Mouse (Mus musculus) neural tube, embryonic 12.5 days (tissue): ENCODE results near the gene Pnpla2. TPM values are rescaled to one million over a fixed set of nuclear protein-coding genes. Genes with fewer than 3 reads are reported as not detected.

Experiments
- ATAC-seq: fragments of 200-750 bp; cut with Nextera tagmentation; 2 replicates; pipeline ENCODE4 v1.8.0; 2017; ENCODE audit warnings: low read depth, mild to moderate bottlenecking, moderate TSS enrichment, moderate library complexity; ENCODE audit not compliant: low FRiP score
- H3K27ac ChIP-seq: fragments of 300-500 bp; sonication (generic); 2 replicates; pipeline ENCODE4 v1.5.1; 2016
- H3K27me3 ChIP-seq: fragments of 300-500 bp; sonication (generic); replicated peaks from 2 replicates; pipeline ENCODE4 v1.6.1; 2016; ENCODE audit warnings: mild to moderate bottlenecking
- H3K36me3 ChIP-seq: fragments of 300-500 bp; sonication (generic); 2 replicates; pipeline ENCODE4 v1.6.1; 2016; ENCODE audit warnings: mild to moderate bottlenecking
- H3K4me1 ChIP-seq: fragments of 300-500 bp; sonication (generic); 2 replicates; pipeline ENCODE4 v1.6.1; 2016
- H3K4me2 ChIP-seq: fragments of 300-500 bp; sonication (generic); replicated peaks from 2 replicates; pipeline ENCODE4 v1.6.1; 2016; ENCODE audit warnings: mild to moderate bottlenecking
- H3K4me3 ChIP-seq: fragments of 300-500 bp; sonication (generic); 2 replicates; pipeline ENCODE4 v1.5.1; 2016
- H3K9ac ChIP-seq: fragments of 300-500 bp; sonication (generic); 2 replicates; pipeline ENCODE4 v1.6.1; 2016; ENCODE audit warnings: mild to moderate bottlenecking
- H3K9me3 ChIP-seq: fragments of 300-500 bp; sonication (generic); 2 replicates; pipeline ENCODE4 v1.6.1; 2016; ENCODE audit warnings: mild to moderate bottlenecking
- WGBS: fragments of 180-500 bp; shearing (Covaris S2); methylation state at CpG from one replicate; pipeline ENCODE4 v1.1.7; 2016; 5-methylcytosine and 5-hydroxymethylcytosine counted together
- polyA plus RNA-seq: library from polyadenylated mRNA; unstranded; fragments of >200 nt; fragmentation: Nextera tagmentation; extraction: Ambion mirVana; gene quantifications from 2 replicates; pipeline ENCODE4 v1.2.1, GENCODE M21; 2016

Gene Pnpla2
- polyA plus RNA-seq, 1 experiment from 2014 or later: 15.8 TPM

DNA sequence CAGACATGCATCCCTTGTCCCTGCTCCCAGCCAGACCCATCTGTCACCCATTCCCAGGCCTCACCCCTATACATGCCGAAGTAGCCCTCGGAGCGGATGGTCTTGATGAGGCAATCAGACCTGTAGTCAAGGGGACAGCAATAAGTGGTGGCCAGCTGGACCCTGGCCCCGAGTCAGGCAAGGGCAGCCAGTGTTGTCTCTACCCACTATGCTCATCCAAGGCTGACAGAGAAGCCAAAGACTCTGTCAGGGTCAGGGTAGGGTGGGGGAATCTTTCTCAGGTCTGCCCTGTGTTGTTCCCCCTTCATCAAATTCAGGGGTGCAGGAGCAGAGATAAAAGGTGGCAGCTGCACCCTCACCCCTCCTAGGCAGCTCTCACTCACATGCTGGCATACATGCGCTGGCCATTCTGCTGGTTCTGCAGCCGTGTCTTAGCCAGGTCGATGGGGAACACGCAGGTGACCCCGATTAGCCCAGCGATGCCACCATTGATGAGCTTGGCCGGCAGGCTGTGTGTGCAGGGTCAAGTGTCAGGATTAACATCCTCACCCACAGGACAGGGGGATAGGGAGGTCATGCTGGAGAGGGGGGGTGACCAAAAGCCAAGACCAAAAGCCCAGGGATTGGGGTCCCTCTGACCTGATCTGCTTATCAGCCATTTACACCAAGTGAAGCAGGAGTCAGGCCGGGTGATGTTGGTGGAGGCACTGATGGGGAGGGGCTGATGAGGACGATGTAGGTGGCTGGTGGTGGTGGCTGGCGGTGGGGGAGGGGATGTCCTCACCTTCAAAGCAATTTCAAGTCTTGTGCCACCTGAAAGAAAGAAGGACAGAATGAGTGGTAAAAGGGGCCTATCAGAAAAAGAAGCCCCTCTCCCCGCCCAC, 21.2 kb upstream of the Pnpla2 start:
- no peak for ATAC-seq
- WGBS: 75% methylated on average over 15 of the region's 15 CpGs
- no peak overlapping the region for H3K27ac ChIP-seq
- H3K27me3 ChIP-seq: no peaks in the 10 kb centered on the region
- H3K4me1 ChIP-seq: peaks cover 62% of the 10 kb centered on the region
- peaks cover 41% of the 10 kb centered on the region for H3K36me3 ChIP-seq
- H3K9me3 ChIP-seq: no peaks in the 10 kb centered on the region
- H3K4me2 ChIP-seq: peak overlapping the region; percentile 87
- peak overlapping the region; percentile 72 for H3K9ac ChIP-seq
- H3K4me3 ChIP-seq: peak overlapping the region; percentile 49

DNA sequence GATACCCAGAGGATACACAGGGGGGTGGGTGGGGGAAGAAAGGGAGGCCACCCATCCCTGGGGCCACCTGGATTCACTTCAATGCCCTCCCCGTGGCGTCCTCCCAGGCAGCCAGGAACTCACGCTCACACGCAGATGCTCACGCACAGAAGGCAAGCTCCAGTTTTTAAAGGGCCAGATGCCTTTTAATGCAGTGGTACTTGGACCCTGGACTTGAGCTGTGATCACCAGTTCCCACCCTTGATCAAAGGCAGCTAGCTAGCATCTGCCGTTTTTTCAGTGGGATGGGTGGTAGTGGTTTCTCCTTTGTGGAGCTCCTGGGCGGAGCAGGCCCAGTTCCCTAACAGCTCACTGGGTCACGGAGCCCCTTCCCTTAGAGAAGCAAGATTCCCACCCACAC, 20.5 kb upstream of the Pnpla2 start:
- H3K4me1 ChIP-seq: peaks cover 55% of the 10 kb centered on the region
- peak overlapping the region; percentile 49 for H3K4me3 ChIP-seq
- peak overlapping the region; percentile 72 for H3K9ac ChIP-seq
- no peaks in the 10 kb centered on the region for H3K27me3 ChIP-seq
- WGBS: 11% methylated on average over 8 of the region's 8 CpGs
- 0 out of 2 replicates have a peak, but pooled peaks have one; percentile 8 for ATAC-seq
- H3K9me3 ChIP-seq: no peaks in the 10 kb centered on the region
- H3K36me3 ChIP-seq: peaks cover 48% of the 10 kb centered on the region
- H3K27ac ChIP-seq: peak overlapping the region; percentile 57; the same call in 1 of the 2 replicates
- peak overlapping the region; percentile 87 for H3K4me2 ChIP-seq

DNA sequence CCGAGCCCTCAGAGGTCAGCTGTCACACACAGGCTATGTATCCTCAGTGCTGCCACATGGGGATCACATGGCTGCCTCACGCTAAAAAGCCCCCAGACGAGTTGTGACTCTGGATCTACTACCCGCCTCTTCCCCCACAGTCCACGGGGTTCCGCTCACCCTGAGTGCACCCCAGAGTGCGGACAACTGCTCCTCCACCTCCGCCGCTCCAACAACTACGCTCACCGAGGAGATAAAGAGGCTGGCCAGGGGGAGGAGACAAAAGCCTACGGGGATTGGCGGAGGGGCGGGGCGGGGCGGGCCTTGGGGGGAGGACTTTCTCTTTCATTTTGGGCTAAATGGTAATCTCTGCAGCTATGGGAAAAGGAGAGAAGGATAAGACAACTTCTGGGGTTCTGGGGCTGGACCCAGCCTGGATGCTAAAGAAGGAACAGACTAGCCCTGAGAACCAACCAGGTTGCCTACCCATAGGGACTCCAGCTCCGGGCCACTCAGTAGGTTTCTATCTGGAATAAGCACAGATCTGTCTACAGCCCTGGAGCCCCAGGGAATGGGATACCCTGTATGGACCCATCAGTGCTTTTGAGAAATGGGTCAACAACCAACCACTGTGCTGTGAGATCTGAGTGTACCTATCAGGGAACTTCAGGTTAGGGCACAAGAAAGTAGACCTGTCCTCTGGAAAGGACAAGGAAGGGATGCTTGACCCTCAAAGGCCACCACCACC, 19.7 kb upstream of the Pnpla2 start:
- WGBS: 4% methylated on average over 17 of the region's 17 CpGs
- peak overlapping the region; percentile 72 for H3K9ac ChIP-seq
- H3K27me3 ChIP-seq: no peaks in the 10 kb centered on the region
- ATAC-seq: 0 out of 2 replicates have a peak, but pooled peaks have one; percentile 13
- peak overlapping the region; percentile 49 for H3K4me3 ChIP-seq
- H3K27ac ChIP-seq: peak overlapping the region; percentile 57; the same call in 1 of the 2 replicates
- H3K36me3 ChIP-seq: peaks cover 54% of the 10 kb centered on the region
- H3K4me2 ChIP-seq: peak overlapping the region; percentile 87
- H3K4me1 ChIP-seq: peaks cover 47% of the 10 kb centered on the region
- H3K9me3 ChIP-seq: no peaks in the 10 kb centered on the region

DNA sequence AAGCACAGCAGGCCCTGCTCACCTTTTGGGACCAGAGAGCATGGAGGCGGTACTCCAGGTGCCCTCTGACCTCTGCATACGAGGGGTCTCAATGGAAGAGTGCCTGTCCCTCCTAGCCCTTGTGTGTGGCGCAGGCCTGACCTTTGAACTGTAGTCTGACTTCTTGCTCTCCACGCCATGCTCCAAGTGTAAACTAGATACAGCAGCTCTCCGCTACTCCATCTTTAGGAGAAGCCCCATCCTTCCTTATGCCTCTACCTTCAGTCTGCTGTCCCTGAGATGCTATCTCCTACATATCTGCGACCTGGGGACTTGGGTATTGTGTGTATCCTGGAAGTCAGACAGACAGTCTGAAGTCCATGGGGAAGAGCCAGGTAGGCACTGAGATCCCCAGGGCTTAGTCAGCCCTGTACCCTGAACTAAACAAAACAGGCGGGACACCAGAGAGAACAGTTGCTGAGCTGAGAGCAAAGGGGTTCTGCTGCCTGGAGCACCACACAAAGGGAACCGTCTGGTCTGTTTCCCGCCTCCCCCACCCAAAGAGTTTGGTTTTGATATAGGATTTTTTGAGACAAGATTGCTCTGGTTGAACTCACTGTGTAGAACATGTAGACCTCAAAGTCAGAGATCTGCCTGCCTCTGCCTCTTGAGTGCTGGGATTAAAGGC, 19.0 kb upstream of the Pnpla2 start:
- no peak overlapping the region for H3K27ac ChIP-seq
- no peak overlapping the region for H3K4me3 ChIP-seq
- no peak overlapping the region for H3K9ac ChIP-seq
- peaks cover 52% of the 10 kb centered on the region for H3K36me3 ChIP-seq
- no peaks in the 10 kb centered on the region for H3K9me3 ChIP-seq
- peaks cover 45% of the 10 kb centered on the region for H3K4me1 ChIP-seq
- peak overlapping the region; percentile 89 for H3K4me2 ChIP-seq
- H3K27me3 ChIP-seq: no peaks in the 10 kb centered on the region
- WGBS: 78% methylated on average over 9 of the region's 9 CpGs
- ATAC-seq: no peak

DNA sequence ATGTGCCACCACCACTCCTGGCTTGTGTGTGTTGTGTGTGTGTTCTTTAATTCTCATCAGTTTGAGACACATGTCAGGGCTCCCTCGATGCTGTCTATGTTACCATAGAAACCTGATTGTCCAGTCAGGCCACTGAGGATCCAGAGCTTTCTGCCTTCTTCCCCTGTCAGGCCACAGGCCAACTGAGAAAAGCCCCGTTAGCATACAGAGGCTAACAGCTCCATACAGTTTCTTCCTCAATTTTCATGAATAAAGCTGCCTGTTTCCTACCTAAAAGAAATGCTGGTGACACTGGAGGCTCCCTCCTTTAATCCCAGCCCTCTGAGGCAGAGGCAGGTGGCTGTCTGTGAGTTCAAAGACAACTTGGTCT, 18.5 kb upstream of the Pnpla2 start:
- no peaks in the 10 kb centered on the region for H3K9me3 ChIP-seq
- peak overlapping the region; percentile 76 for H3K9ac ChIP-seq
- WGBS: 62% methylated on average over 2 of the region's 2 CpGs
- H3K4me1 ChIP-seq: peaks cover 45% of the 10 kb centered on the region
- peak overlapping the region; percentile 89 for H3K4me2 ChIP-seq
- peaks cover 51% of the 10 kb centered on the region for H3K36me3 ChIP-seq
- ATAC-seq: no peak
- H3K27me3 ChIP-seq: no peaks in the 10 kb centered on the region
- H3K4me3 ChIP-seq: peak overlapping the region; percentile 56
- H3K27ac ChIP-seq: no peak overlapping the region

DNA sequence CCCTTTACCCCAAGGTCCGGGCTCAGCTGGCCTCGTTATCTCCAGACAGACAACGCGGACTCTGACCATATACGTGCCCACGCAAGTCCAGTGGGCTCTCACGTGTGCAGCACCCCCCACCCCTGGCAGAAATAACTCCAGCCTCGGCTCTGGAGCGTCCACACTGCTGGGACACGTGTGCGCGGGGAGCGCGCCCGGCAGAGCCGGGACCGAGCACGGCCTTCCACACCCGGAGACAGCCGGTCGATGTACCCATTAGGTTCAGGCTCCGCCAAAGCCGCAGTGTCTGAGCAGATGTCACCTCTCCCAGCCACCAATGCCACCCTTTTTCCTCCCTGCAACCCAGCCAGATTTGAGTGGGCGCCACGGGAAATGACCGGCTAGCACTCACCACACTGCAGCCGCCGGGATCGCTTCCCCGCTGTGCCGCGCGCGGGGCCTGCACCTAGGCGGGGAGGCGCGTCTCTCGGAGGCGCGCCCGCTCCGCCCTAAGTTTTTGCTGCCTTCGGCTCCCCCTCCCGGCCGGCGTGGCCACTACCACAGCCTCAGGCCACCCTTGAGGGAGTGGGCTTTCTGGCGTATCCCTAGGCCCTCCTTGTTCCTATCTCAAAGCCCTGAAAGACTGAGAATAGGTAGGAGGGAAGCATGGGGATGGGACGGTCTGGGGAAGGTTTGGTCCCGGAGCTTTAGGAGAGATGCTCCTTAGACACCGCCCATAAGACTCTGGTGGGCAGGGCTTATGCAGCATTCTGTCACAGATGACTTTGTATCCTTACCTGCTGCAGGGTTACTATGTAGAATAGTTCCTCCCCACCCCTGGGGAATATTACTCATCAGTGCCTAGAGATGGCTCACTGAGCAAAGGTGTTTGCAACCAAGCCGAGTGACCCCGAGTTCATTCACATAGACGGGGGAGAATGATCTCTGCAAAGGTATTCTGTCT, 17.5 kb upstream of the Pnpla2 start, which contains the start of gene Slc25a22:
Gene Slc25a22, minus strand, starts transcription at position 715 of the 943 bp plus-strand sequence.
- Histone ChIP-seq H3K27ac (0 out of 2 replicates have a peak within 1 kb of the TSS, but pooled peaks have one; percentile 6), H3K9ac (peak within 1 kb of the TSS; percentile 76), H3K9me3 (no peaks in the 10 kb centered on the region), H3K36me3 (peaks cover 42% of the 10 kb centered on the region), H3K4me2 (peak within 1 kb of the TSS; percentile 89), H3K4me3 (peak within 1 kb of the TSS; percentile 56), H3K4me1 (peaks cover 54% of the 10 kb centered on the region), H3K27me3 (no peaks in the 10 kb centered on the region)
- WGBS: 6% methylated on average over 53 of the region's 53 CpGs
- ATAC-seq: peak; percentile 72

DNA sequence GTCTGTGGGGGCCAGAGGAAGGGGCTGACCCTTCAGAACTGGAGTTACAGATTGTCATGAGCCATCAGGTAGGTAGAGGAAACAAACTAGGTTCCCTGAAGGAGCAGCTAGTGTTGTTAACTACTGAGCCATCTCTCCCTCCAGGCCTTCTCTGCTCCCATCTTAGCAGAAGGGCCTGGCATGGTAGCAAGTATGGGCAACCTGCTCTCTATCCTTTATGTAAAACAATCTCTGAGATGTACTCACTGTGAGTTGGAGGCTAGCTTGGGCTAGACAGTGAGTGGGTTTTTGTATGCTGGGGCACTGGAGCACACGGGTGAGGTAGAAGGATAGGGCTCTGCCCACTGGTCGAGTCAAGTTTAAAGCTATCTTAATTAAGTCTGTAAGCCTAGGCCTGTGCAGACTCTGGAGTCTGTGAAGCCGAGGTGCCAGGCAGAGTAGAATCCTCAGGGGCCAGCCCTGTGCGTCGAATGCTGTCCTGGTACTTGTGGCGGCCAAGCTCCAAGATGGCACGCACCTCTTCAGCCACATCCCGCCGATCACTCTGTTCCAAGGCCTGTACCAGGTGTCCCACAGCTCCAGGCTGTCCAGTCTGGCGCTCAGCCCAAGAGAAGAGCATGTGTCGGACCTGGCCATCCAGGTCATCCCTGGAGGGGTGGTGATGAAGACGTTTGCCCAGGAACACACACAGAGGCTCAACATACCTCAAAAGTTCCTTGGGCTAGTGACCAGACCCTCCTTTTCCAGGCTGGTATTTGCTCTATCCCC, 16.6 kb upstream of the Pnpla2 start:
- Histone ChIP-seq H3K36me3 (peaks cover 34% of the 10 kb centered on the region), H3K27ac (no peak overlapping the region), H3K4me1 (peaks cover 60% of the 10 kb centered on the region), H3K27me3 (no peaks in the 10 kb centered on the region), H3K9me3 (no peaks in the 10 kb centered on the region), H3K9ac (0 out of 2 replicates have a peak overlapping the region, but pooled peaks have one; percentile 17), H3K4me3 (no peak overlapping the region), H3K4me2 (no peak overlapping the region)
- WGBS: 95% methylated on average over 12 of the region's 12 CpGs
- no peak for ATAC-seq

DNA sequence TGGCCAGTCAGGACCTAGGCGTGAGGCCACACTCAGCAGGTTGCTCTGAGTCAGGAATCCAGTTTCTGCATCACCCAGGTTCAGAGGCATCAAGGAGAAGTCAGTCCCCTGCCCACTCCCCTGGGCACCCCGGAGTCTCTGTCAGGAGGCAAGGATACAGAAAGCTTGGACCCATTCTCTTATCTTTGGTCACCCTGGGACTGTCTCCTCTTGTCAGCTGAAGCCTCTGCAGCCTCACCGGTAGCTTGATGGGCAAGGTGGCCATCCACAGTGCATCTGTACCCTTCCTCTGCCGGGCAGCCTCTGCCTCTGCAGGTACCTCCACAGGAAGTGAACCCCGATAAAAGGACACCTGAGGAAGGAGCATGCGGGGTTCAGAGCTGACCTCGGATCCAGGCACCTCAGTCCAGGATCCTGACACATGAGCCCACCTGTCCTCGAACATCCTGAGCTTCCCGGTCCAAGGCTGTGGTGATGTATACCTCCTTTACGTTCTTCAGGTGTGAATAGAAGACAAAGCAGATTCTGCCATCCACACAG, 15.8 kb upstream of the Pnpla2 start:
- H3K9ac ChIP-seq: 0 out of 2 replicates have a peak overlapping the region, but pooled peaks have one; percentile 17

DNA sequence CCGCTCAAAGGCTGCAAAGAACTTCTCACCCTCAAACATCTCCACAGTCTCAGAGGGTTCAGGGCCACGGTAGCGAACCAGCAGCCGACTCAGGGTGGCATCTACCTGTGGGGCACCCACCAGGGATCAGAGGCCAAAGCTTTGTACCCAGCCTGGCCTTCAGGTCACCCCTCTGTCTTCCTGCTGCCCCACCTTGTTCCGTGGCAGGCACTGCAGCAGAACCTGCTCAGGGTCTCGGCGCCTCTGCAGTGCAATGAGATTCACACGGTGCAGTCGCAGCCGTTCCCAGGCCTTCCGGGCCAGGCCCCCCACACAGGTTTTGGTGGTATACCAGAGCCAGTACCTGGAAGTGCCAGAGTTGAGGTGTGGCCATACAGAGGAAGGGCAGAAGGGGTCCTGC, 15.2 kb upstream of the Pnpla2 start:
- Histone ChIP-seq H3K4me2 (no peak overlapping the region), H3K36me3 (peaks cover 29% of the 10 kb centered on the region), H3K9me3 (no peaks in the 10 kb centered on the region), H3K27me3 (no peaks in the 10 kb centered on the region), H3K4me3 (no peak overlapping the region), H3K27ac (no peak overlapping the region), H3K4me1 (peaks cover 52% of the 10 kb centered on the region), H3K9ac (no peak overlapping the region)
- ATAC-seq: no peak
- WGBS: 94% methylated on average over 11 of the region's 11 CpGs

More for the DNA sequence above, 15.8 kb upstream of the Pnpla2 start:
- Histone ChIP-seq H3K27ac (no peak overlapping the region), H3K4me1 (peaks cover 58% of the 10 kb centered on the region), H3K4me2 (no peak overlapping the region), H3K36me3 (peaks cover 29% of the 10 kb centered on the region), H3K9me3 (no peaks in the 10 kb centered on the region), H3K27me3 (no peaks in the 10 kb centered on the region), H3K4me3 (no peak overlapping the region)
- ATAC-seq: no peak
- 96% methylated on average over 10 of the region's 10 CpGs for WGBS

DNA sequence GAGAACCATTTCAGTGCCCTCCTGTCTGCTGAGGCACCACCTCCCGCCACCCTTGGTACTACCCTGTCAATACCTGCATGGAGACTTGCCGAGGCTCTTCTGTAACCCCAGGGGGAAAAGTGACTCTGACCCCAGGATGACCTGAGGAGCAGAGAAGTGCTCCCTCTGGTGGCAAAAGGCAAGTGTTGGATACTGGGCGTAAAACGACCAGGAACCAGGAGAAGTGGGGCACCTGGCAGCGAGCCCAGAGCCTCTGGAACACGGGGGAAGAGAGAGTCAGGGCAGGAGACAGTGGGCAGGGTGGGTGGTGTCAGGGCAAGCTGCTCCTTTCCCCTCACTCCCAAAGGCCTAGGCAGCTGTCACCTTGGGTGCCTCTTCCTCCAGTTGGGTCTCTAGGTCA, 14.4 kb upstream of the Pnpla2 start:
- H3K27ac ChIP-seq: no peak overlapping the region
- H3K4me1 ChIP-seq: peaks cover 44% of the 10 kb centered on the region
- H3K4me3 ChIP-seq: no peak overlapping the region
- H3K9ac ChIP-seq: 0 out of 2 replicates have a peak overlapping the region, but pooled peaks have one; percentile 26
- H3K27me3 ChIP-seq: no peaks in the 10 kb centered on the region
- no peaks in the 10 kb centered on the region for H3K9me3 ChIP-seq
- no peak for ATAC-seq
- peaks cover 29% of the 10 kb centered on the region for H3K36me3 ChIP-seq
- no peak overlapping the region for H3K4me2 ChIP-seq
- 31% methylated on average over 6 of the region's 6 CpGs for WGBS
